Mouse (Mus musculus) gonadal fat pad, adult 2 months (tissue): Measurements from ENCODE around the gene Hipk2. TPM values are rescaled to one million over a fixed set of nuclear protein-coding genes. Genes with fewer than 3 reads are reported as not detected.

Experiments used
- DNase-seq: peaks from one replicate; pipeline ENCODE4 v3.0.0-alpha.2; 2012; ENCODE audit warnings: low read depth
- polyA plus RNA-seq: library from polyadenylated mRNA; depleted of rRNA; stranded (reverse); fragments of >200 nt; gene quantifications from 2 replicates; pipeline ENCODE4 v1.2.3, GENCODE M21; 2012

The Hipk2 gene
- polyA plus RNA-seq, 1 experiment: 48.4 TPM

- DNase-seq: peak; percentile 90
Observed at GRCm38 (mm10) chr6:38792966-38793365, 83.0 kb downstream of the Hipk2 start.

- no peak for DNase-seq
Observed at GRCm38 (mm10) chr6:38789221-38789810, 86.6 kb downstream of the Hipk2 start.

GRCm38 (mm10) chr6:38787811-38788509 lies 88.0 kb downstream of the Hipk2 start:
- DNase-seq: no peak

- no peak for DNase-seq
Observed at GRCm38 (mm10) chr6:38787134-38787533, 88.8 kb downstream of the Hipk2 start.

GRCm38 (mm10) chr6:38785747-38786146 lies 90.2 kb downstream of the Hipk2 start:
- DNase-seq: no peak

GRCm38 (mm10) chr6:38779411-38779810 lies 96.6 kb downstream of the Hipk2 start:
- DNase-seq: no peak

GRCm38 (mm10) chr6:38778887-38779286 lies 97.1 kb downstream of the Hipk2 start:
- no peak for DNase-seq

GRCm38 (mm10) chr6:38776000-38776584 lies 99.9 kb downstream of the Hipk2 start:
- DNase-seq: no peak

- no peak for DNase-seq
Observed at GRCm38 (mm10) chr6:38772836-38773518, 103.0 kb downstream of the Hipk2 start.

GRCm38 (mm10) chr6:38771061-38771667 lies 104.8 kb downstream of the Hipk2 start:
- no peak for DNase-seq

- no peak for DNase-seq
Observed at GRCm38 (mm10) chr6:38769627-38770026, 106.3 kb downstream of the Hipk2 start.

GRCm38 (mm10) chr6:38762588-38763265 lies 113.2 kb downstream of the Hipk2 start:
- DNase-seq: no peak

- no peak for DNase-seq
Observed at GRCm38 (mm10) chr6:38762006-38762405, 114.0 kb downstream of the Hipk2 start.

- no peak for DNase-seq
Observed at GRCm38 (mm10) chr6:38760911-38761706, 114.9 kb downstream of the Hipk2 start.

- no peak for DNase-seq
Observed at GRCm38 (mm10) chr6:38759922-38760620, 115.9 kb downstream of the Hipk2 start.

GRCm38 (mm10) chr6:38759186-38759585 lies 116.8 kb downstream of the Hipk2 start:
- no peak for DNase-seq

- DNase-seq: no peak
Observed at GRCm38 (mm10) chr6:38757597-38757996, 118.4 kb downstream of the Hipk2 start.

GRCm38 (mm10) chr6:38756968-38757367 lies 119.0 kb downstream of the Hipk2 start:
- no peak for DNase-seq

- no peak for DNase-seq
Observed at GRCm38 (mm10) chr6:38755961-38756360, 120.0 kb downstream of the Hipk2 start.

GRCm38 (mm10) chr6:38755188-38755587 lies 120.8 kb downstream of the Hipk2 start:
- DNase-seq: peak; percentile 59
